Mouse (Mus musculus) frontal cortex, postnatal 14 days (tissue): ENCODE results near the gene Nup160.

Source experiments
- DNase-seq, 2 experiments: peaks; one replicate each; pipeline ENCODE4 v3.0.0; 2022; ENCODE audit warnings: low spot score in 2 of 2

Gene Nup160

GRCm38 (mm10) chr2:90745053-90745678, 68.2 kb downstream of the Nup160 start, which contains the start of gene Fnbp4:
TSS of gene Fnbp4 (plus strand) at chr2:90745370.
- DNase-seq = peak; percentile 98

DNA sequence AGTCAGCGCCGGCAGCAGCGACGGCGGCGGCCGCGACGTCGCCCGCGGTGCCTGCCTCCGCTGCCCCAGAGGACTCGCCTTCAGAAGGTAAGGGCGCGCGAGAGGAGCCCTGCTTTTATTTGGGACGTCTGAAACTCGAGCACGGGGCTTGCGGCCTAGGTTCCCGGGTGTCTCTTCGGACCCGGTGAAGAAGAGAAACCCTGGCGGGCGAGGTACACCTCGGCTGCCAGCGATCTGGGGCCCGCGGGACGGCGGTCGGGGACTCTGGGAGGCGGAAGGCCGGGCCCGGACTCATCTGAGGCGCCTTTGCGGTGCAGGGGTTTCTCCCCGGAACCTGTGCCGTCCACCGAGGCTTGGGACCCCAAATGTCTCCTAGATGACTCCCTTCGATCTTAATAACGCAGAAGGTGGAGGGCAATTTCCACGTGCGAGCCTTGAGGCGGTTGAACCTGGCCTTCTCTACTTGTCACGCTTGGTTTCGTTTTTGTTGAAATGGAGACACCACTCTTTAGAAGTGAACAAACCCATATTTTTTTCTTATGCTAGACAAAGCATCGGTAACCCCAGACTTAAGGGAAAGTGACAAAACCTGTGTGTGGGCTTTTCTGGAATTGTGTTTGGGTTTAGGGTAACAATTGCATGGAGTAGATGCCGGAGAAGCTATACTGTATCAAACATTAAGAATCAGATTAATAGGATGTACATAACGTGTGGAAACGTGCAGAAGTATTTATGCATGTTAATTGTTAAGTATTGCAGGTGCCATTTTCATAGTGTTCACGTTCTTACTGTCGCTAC, 68.9 kb downstream of the Nup160 start:
- peak in 1 of 2 experiments; percentile 39 for DNase-seq

DNA sequence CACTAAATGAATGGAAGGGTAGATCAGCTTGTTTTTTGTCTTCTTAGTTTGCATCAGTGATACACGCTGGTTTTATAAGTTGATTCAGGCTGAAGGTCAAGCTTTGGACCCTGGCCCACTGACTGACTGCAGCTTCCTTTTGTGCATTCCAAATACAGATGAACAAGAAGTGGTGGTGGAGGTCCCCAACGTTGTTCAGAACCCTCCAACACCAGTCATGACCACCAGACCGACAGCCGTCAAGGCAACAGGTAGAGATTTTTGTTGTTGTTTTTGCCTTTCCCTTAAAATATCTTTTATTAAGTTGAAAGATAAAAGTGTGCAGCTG, 69.5 kb downstream of the Nup160 start:
- DNase-seq = no peak

DNA sequence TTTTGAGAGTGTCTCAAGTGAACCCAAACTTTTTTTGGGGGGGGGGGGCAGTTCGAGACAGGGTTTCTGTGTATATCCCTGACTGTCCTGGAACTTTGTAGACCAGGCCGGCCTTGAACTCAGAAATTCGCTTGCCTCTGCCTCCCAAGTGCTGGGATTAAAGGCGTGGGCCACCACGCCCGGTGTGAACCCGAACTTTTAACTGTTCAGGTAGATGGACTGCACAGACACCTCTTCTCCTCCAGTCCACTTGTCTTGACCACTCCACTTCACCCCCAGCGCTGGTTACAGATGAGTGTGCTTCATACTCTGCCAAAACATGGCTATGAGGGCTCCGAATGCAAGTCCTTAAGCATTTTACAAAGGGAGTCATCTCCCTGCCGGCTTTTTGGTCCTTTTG, 70.1 kb downstream of the Nup160 start:
- no peak for DNase-seq

DNA sequence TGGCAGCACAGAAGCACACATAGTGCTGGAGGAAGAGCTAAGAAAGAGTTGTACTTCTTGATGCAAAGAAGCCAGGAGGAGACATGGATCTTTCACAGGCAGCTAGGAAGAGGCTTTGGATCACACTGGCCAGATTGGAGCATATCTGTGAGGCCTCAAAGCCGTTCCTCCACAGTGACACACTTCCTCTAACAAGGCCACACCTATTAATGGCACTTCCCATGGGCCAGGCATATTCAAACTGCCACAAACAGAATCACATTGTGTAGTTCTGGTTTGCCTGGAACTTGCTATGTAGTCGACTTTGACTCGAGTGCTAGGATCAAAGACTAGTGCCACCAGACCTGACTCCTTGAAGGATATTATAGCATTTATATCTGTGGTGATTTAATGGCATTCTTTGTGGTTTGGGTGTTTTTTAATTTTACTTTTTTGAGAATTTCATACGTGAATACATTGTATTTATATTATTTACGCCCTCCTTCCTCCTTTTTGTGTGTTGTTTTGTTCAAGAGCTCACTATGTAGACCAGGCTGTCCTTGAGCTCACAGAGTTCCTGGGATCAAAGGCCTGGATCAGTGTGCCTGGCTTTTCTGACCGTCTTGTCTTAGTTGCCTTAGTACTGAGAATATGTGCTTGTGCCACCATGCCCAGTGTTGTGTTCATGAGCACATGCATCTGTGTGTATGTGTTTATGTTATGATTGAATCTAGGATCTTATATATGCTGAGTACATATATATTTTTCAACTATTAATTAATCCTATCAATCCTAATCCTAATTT, 72.9 kb downstream of the Nup160 start:
- DNase-seq = no peak

DNA sequence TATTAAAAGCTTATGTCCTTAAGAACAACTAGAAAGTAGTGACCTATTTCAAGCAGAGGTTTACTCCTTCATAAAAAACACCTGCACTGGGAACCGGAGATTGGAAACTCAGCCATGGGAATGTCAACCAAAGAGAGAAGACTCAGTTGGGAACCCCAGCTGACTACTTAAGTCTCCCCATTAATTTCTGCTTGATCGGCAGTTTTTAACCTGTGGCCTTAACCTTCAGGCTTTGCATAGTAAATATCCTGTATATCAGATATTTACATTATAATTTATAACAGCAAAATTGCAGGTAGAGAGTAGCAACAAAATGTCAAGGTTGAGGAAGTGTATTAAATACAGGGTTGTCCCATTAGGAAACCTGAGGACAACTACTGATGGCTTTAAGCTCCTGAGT, 76.5 kb downstream of the Nup160 start:
- DNase-seq = no peak

DNA sequence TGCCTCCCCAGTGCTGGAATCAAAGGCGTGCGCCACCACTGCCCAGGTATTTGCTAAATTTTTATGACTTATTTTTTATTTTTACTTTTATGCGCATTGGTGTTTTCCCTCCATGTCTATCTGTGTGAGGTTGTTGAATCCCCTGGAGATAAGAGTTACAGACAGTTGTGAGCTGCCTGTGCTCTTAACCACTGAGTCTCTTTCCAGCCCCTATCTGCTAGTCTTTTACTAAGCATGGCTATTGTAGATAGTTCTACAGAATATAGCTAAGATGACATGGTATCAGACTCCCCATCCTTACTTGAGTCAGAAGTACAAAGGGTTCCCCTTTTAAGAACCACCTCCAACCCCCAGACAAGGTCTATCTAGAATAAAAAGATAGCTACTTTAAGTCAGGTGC, 77.2 kb downstream of the Nup160 start:
- no peak for DNase-seq

GRCm38 (mm10) chr2:90765123-90765522, 88.1 kb downstream of the Nup160 start:
- no peak for DNase-seq

DNA sequence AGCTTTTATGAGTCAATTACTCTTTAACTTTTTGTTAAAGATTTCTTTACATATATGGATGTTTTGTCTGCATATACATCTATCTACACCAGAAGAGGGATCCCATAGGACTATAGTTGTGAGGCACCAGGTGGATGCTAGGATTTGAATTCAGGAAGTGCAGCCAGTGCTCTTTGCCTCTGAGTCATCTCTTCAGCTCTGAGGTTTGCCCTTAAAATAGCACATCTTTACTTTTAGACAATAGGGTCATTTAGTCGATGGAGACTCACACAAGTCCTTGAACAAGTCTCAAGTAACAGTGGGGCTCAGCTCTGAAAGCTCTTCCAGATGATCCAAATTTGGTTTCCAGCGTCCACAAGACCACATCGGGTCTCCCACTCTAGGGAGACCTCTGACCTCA, 104.3 kb downstream of the Nup160 start:
- no peak for DNase-seq

DNA sequence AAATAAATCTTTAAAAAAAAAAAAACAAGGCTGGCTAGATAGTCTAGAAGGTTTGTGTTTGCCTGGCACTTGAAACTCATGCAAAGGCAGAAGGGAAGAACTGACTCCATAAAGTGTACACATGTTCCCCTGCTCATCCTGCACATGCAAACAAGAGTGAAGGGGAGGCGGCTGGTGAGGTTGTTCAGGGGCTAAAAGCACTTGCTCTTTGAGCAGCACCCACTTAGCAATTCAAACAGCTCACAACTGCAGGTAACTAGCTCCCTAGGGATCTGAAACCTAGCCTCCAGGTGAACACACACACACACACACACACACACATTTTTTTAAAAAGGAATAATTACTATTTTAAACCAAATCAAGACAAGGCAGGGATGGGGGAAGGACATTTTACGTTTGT, 104.9 kb downstream of the Nup160 start:
- no peak for DNase-seq

DNA sequence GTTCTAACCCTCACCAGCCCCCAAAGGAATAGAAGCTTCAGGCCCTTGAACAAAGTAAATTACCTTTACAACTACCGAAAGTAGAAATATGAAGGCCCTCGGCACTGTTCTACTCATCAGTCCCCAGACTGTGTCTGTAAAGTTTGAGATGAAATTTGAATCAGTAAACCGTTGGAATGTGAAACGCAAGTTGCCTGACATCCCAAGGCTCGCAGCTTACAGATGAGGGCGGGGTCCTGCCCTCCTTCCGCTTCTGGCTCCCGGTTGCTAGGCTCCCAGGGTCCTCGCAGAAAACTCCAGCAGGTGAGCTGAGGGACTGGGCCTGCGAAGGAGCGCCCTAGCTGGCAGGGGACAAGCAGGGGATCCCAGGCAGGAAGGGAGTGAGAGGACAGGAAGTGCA, 105.4 kb downstream of the Nup160 start, which contains the start of gene Agbl2:
Gene Agbl2 (plus strand): TSS at position 270 of the 400 bp plus-strand sequence.
- no peak for DNase-seq

DNA sequence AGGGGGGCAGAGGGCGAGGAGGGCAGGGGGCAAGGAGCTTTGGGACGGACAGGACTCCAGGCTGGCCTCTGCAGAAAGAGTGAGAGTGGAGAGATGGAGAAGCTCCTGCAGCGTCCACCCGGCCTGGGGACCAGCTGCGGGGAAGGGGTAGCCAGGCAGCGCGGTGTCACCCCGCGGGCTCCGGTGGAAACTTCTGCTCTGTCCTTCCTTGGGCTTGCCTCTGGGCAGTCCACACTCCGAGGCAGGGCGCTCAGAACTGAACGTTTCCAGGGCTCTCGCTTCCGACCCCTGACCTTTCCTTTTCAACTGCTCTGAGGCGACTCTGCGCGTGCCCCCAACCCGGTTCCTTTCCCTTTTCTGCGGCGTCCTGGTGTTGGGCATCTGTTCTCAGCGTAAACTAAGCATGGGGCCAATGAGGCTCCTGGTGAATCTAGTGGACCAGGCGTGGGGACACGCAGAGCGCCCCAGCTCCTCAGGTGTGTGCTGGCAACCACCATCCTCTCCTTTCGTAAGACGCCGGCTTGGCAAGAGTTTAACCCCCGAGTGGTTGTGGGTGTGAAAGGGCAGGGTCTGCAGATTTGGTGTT, 106.0 kb downstream of the Nup160 start:
- DNase-seq = no peak
